ENCODE assay signal across 8 mouse cellular contexts in genomic region chr19:14692183-14692582, GRCm38 (mm10).
DNase-seq lines count a peak whose midpoint lies in the region; ATAC-seq lines count a peak whose summit lies in the region.

No protein-coding gene starts in this region.

- no peak overlapping the region for H3K27ac ChIP-seq in midbrain, embryonic 15.5 days
- H3K27ac ChIP-seq in midbrain, embryonic 14.5 days (replicated peaks; ENCODE audit: low read depth, low read length): no peak overlapping the region

- no peaks in the 10 kb centered on the region for H3K4me1 ChIP-seq in midbrain, embryonic 15.5 days
- H3K4me1 ChIP-seq in midbrain, embryonic 14.5 days (ENCODE audit: control insufficient read depth, insufficient read depth, low read length): no peaks in the 10 kb centered on the region

- no peak for ATAC-seq in midbrain, embryonic 15.5 days (replicated peaks)
- no peak for ATAC-seq in midbrain, embryonic 14.5 days (ENCODE audit: low FRiP score, low TSS enrichment)

- H3K9ac ChIP-seq in midbrain, embryonic 15.5 days: no peak overlapping the region
- no peak overlapping the region for H3K9ac ChIP-seq in midbrain, embryonic 14.5 days (replicated peaks; ENCODE audit: low read length)

- no peak overlapping the region for H3K4me3 ChIP-seq in midbrain, embryonic 15.5 days
- H3K4me3 ChIP-seq in midbrain, embryonic 14.5 days (replicated peaks; ENCODE audit: low read depth, low read length): no peak overlapping the region

- H3K9me3 ChIP-seq in midbrain, embryonic 15.5 days: no peaks in the 10 kb centered on the region
- H3K9me3 ChIP-seq in midbrain, embryonic 14.5 days (ENCODE audit: control insufficient read depth, low read length): peaks cover 6% of the 10 kb centered on the region

- DNase-seq in cerebellum, adult 18-20 months: peak; percentile 2 to 8
- no peak for DNase-seq in cerebellum, postnatal 14 days
- peak; percentile 55 for DNase-seq in 3T3-L1 (ENCODE audit: low read depth, low spot score)
- DNase-seq in adrenal gland, postnatal 36 days: peak; percentile 44 to 47
- DNase-seq in lung, postnatal 10 days: peak; percentile 38
- DNase-seq in c-Kit-positive CD71-positive TER-119-positive erythroid progenitor cells, embryonic 14.5 days (ENCODE audit: low spot score): no peak
- DNase-seq in midbrain, embryonic 14.5 days: no peak

- no peak overlapping the region for H3K4me2 ChIP-seq in midbrain, embryonic 15.5 days
- no peak overlapping the region for H3K4me2 ChIP-seq in midbrain, embryonic 14.5 days (ENCODE audit: low read length)

- H3K27me3 ChIP-seq in midbrain, embryonic 15.5 days (replicated peaks): no peaks in the 10 kb centered on the region
- H3K27me3 ChIP-seq in midbrain, embryonic 14.5 days (ENCODE audit: control insufficient read depth, insufficient read depth, low read length): no peaks in the 10 kb centered on the region

- H3K36me3 ChIP-seq in midbrain, embryonic 15.5 days (replicated peaks): no peaks in the 10 kb centered on the region
- no peaks in the 10 kb centered on the region for H3K36me3 ChIP-seq in midbrain, embryonic 14.5 days (ENCODE audit: control insufficient read depth, insufficient read depth, low read length)

Comparison
In these comparisons a context has a peak if more than half of its experiments do, and no peak if none do; other contexts are left out.
1. DNase-seq: peak in cerebellum, adult 18-20 months (2 of 2), 3T3-L1 (single experiment), adrenal gland, postnatal 36 days (2 of 2) and lung, postnatal 10 days (single experiment); none in cerebellum, postnatal 14 days (0 of 2), c-Kit-positive CD71-positive TER-119-positive erythroid progenitor cells, embryonic 14.5 days (single experiment) and midbrain, embryonic 14.5 days (single experiment).